Mouse (Mus musculus) ES-Bruce4 (cell line): ENCODE results near the gene Ttc28. TPM values are rescaled to one million over a fixed set of nuclear protein-coding genes. Genes with fewer than 3 reads are reported as not detected.

Experiments used
- H3K27ac ChIP-seq: 2 replicates; pipeline ENCODE4 v1.5.1; 2012; ENCODE audit warnings: low read length, inconsistent platforms; ENCODE audit not compliant: insufficient read depth
- H3K27me3 ChIP-seq: 2 replicates; pipeline ENCODE4 v1.6.1; 2012; ENCODE audit warnings: mild to moderate bottlenecking, low read length, inconsistent platforms; ENCODE audit not compliant: control insufficient read depth, poor library complexity, insufficient read depth, severe bottlenecking
- H3K36me3 ChIP-seq: 2 replicates; pipeline ENCODE4 v1.6.1; 2012; ENCODE audit warnings: inconsistent platforms, mild to moderate bottlenecking, low read length, moderate library complexity; ENCODE audit not compliant: control insufficient read depth, poor library complexity, insufficient read depth, severe bottlenecking
- H3K4me1 ChIP-seq: one replicate; pipeline ENCODE4 v1.8.1; 2011; ENCODE audit warnings: low read length; ENCODE audit not compliant: control insufficient read depth, insufficient read depth
- H3K4me3 ChIP-seq: 2 replicates; pipeline ENCODE4 v1.5.1; 2011; ENCODE audit warnings: low read depth, mild to moderate bottlenecking, low read length
- H3K9ac ChIP-seq: 2 replicates; pipeline ENCODE4 v1.6.1; 2012; ENCODE audit warnings: low read depth, mild to moderate bottlenecking, inconsistent platforms; ENCODE audit not compliant: poor library complexity, severe bottlenecking
- H3K9me3 ChIP-seq: replicated peaks from 2 replicates; pipeline ENCODE4 v1.6.1; 2012; ENCODE audit warnings: mild to moderate bottlenecking, low read length, inconsistent platforms; ENCODE audit not compliant: control insufficient read depth, poor library complexity, insufficient read depth, severe bottlenecking
- CTCF ChIP-seq: IDR thresholded peaks from one replicate; pipeline ENCODE4 v1.8.1; 2011; ENCODE audit warnings: low read depth, low read length
- EP300 ChIP-seq: IDR thresholded peaks from 2 replicates; pipeline ENCODE4 v1.6.1; 2011; ENCODE audit warnings: low read depth, low read length; ENCODE audit not compliant: insufficient read depth
- POLR2A ChIP-seq: IDR thresholded peaks from one replicate; pipeline ENCODE4 v1.8.1; 2011; ENCODE audit warnings: low read length; ENCODE audit not compliant: insufficient read depth
- polyA plus RNA-seq: library from polyadenylated mRNA; stranded (reverse); fragments of >200 nt; gene quantifications from 2 replicates; pipeline ENCODE4 v1.2.4, GENCODE M21; 2011; ENCODE audit warnings: low read depth; ENCODE audit not compliant: missing spikeins, insufficient read depth, insufficient read length

Ttc28 gene
- polyA plus RNA-seq, 1 experiment, result 2.5 TPM

- Histone ChIP-seq H3K27ac (no peak overlapping the region), H3K27me3 (no peaks in the 10 kb centered on the region), H3K4me1 (no peaks in the 10 kb centered on the region), H3K9ac (no peak overlapping the region), H3K4me3 (no peak overlapping the region), H3K9me3 (no peaks in the 10 kb centered on the region), H3K36me3 (no peaks in the 10 kb centered on the region)
- TF ChIP-seq EP300 (no peak), POLR2A (no peak), CTCF (no peak)
Measured at GRCm38 (mm10) chr5:111228302-111229040, 348.9 kb downstream of the Ttc28 start.

- Histone ChIP-seq H3K4me1 (no peaks in the 10 kb centered on the region), H3K4me3 (no peak overlapping the region), H3K36me3 (no peaks in the 10 kb centered on the region), H3K9me3 (no peaks in the 10 kb centered on the region), H3K27ac (no peak overlapping the region), H3K27me3 (no peaks in the 10 kb centered on the region), H3K9ac (no peak overlapping the region)
- no peak for TF ChIP-seq CTCF
- no peak for TF ChIP-seq EP300
- no peak for TF ChIP-seq POLR2A
Measured at GRCm38 (mm10) chr5:111229041-111229394, 349.4 kb downstream of the Ttc28 start.

GRCm38 (mm10) chr5:111229671-111230070 lies 350.1 kb downstream of the Ttc28 start:
- no peaks in the 10 kb centered on the region for H3K36me3 ChIP-seq
- H3K9me3 ChIP-seq, result no peaks in the 10 kb centered on the region
- no peaks in the 10 kb centered on the region for H3K4me1 ChIP-seq
- H3K4me3 ChIP-seq, result no peak overlapping the region
- no peak overlapping the region for H3K27ac ChIP-seq
- H3K27me3 ChIP-seq, result no peaks in the 10 kb centered on the region
- TF ChIP-seq EP300 (no peak), POLR2A (no peak)
- no peak overlapping the region for H3K9ac ChIP-seq

GRCm38 (mm10) chr5:111231044-111231443 lies 351.4 kb downstream of the Ttc28 start:
- H3K4me3 ChIP-seq, result no peak overlapping the region
- TF ChIP-seq POLR2A (no peak), EP300 (no peak), CTCF (no peak)
- no peak overlapping the region for H3K9ac ChIP-seq
- H3K9me3 ChIP-seq, result no peaks in the 10 kb centered on the region
- no peaks in the 10 kb centered on the region for H3K27me3 ChIP-seq
- H3K36me3 ChIP-seq, result no peaks in the 10 kb centered on the region
- no peak overlapping the region for H3K27ac ChIP-seq
- no peaks in the 10 kb centered on the region for H3K4me1 ChIP-seq

- TF ChIP-seq POLR2A (no peak), CTCF (no peak), EP300 (no peak)
- Histone ChIP-seq H3K36me3 (no peaks in the 10 kb centered on the region), H3K9ac (no peak overlapping the region), H3K27ac (no peak overlapping the region), H3K4me3 (no peak overlapping the region), H3K4me1 (no peaks in the 10 kb centered on the region), H3K9me3 (no peaks in the 10 kb centered on the region), H3K27me3 (no peaks in the 10 kb centered on the region)
Measured at GRCm38 (mm10) chr5:111231769-111232168, 352.2 kb downstream of the Ttc28 start.

- TF ChIP-seq CTCF (no peak), EP300 (no peak), POLR2A (no peak)
- H3K27ac ChIP-seq, result no peak overlapping the region
- H3K4me1 ChIP-seq, result no peaks in the 10 kb centered on the region
- H3K27me3 ChIP-seq, result no peaks in the 10 kb centered on the region
- no peaks in the 10 kb centered on the region for H3K36me3 ChIP-seq
- no peaks in the 10 kb centered on the region for H3K9me3 ChIP-seq
- H3K4me3 ChIP-seq, result no peak overlapping the region
- H3K9ac ChIP-seq, result no peak overlapping the region
Measured at GRCm38 (mm10) chr5:111233022-111233709, 353.6 kb downstream of the Ttc28 start.
